Mouse (Mus musculus) MEL (cell line): Measurements from ENCODE around the gene Btaf1. TPM values are rescaled to one million over a fixed set of nuclear protein-coding genes. Genes with fewer than 3 reads are reported as not detected.

ENCODE experiments used
- DNase-seq: peaks from one replicate; pipeline ENCODE4 v3.0.0; 2011; ENCODE audit warnings: low read depth, low spot score
- H3K27ac ChIP-seq: 2 replicates; pipeline ENCODE4 v1.5.1; 2012; ENCODE audit warnings: low read depth, mild to moderate bottlenecking, control low read depth, low read length, moderate library complexity; ENCODE audit not compliant: control insufficient read depth
- H3K27me3 ChIP-seq, 2 experiments: fragments of 150-350 bp in 1 of 2; sonication (generic) in 1 of 2; 2 replicates each; pipeline ENCODE4 v1.6.1; 2012; ENCODE audit warnings: low read length in 2 of 2, mild to moderate bottlenecking in 2 of 2, improper control_type of control experiment in 1 of 2, moderate library complexity in 1 of 2; ENCODE audit not compliant: insufficient read depth in 2 of 2, control insufficient read depth in 1 of 2
- H3K36me3 ChIP-seq, 2 experiments: 2 replicates each; pipeline ENCODE4 v1.6.1; 2012 to 2014; ENCODE audit warnings: low read length in 2 of 2, improper control_type of control experiment in 1 of 2, inconsistent platforms in 1 of 2, mild to moderate bottlenecking in 1 of 2; ENCODE audit not compliant: insufficient read depth in 2 of 2, control insufficient read depth in 1 of 2
- H3K4me1 ChIP-seq, 2 experiments: fragments of 150-350 bp in 1 of 2; sonication (generic) in 1 of 2; 2 replicates each; pipeline ENCODE4 v1.6.1; 2012; ENCODE audit warnings: low read length in 2 of 2, improper control_type of control experiment in 1 of 2, mild to moderate bottlenecking in 1 of 2; ENCODE audit not compliant: insufficient read depth in 2 of 2, control insufficient read depth in 1 of 2
- H3K4me3 ChIP-seq, 2 experiments: fragments of 150-350 bp in 1 of 2; sonication (generic) in 1 of 2; 2 replicates each; pipeline ENCODE4 v1.5.1; 2012; ENCODE audit warnings: low read depth in 2 of 2, low read length in 2 of 2, mild to moderate bottlenecking in 2 of 2, moderate library complexity in 2 of 2, control low read depth in 1 of 2, improper control_type of control experiment in 1 of 2; ENCODE audit not compliant: control insufficient read depth in 1 of 2, insufficient read depth in 1 of 2
- H3K79me2 ChIP-seq: 2 replicates; pipeline ENCODE4 v1.6.1; 2012; ENCODE audit warnings: mild to moderate bottlenecking, low read length, moderate library complexity; ENCODE audit not compliant: control insufficient read depth, poor library complexity, insufficient read depth
- H3K9ac ChIP-seq: 2 replicates; pipeline ENCODE4 v1.6.1; 2012; ENCODE audit warnings: low read depth, mild to moderate bottlenecking, control low read depth, low read length, moderate library complexity; ENCODE audit not compliant: control insufficient read depth, poor library complexity, severe bottlenecking
- H3K9me3 ChIP-seq: fragments of 150-350 bp; sonication (generic); replicated peaks from 2 replicates; pipeline ENCODE4 v1.6.1; 2012; ENCODE audit warnings: mild to moderate bottlenecking, low read length, improper control_type of control experiment, moderate library complexity; ENCODE audit not compliant: insufficient read depth
- BHLHE40 ChIP-seq: IDR thresholded peaks from 2 replicates; pipeline ENCODE4 v1.6.1; 2012; ENCODE audit warnings: low read depth, mild to moderate bottlenecking, inconsistent platforms, low read length, improper control_type of control experiment, borderline replicate concordance
- CHD1 ChIP-seq: IDR thresholded peaks from 2 replicates; pipeline ENCODE4 v1.6.1; 2012; ENCODE audit warnings: low read depth, mild to moderate bottlenecking, inconsistent platforms, low read length, improper control_type of control experiment
- CTCF ChIP-seq, 3 experiments: IDR thresholded peaks in 2 of 3; conservative IDR thresholded peaks in 1 of 3; 2 replicates each; pipeline ENCODE4 v1.5.1; 2011 to 2012; ENCODE audit warnings: low read length in 3 of 3, low read depth in 2 of 3, mild to moderate bottlenecking in 2 of 3, improper control_type of control experiment in 1 of 3, inconsistent platforms in 1 of 3, mixed read lengths in 1 of 3, moderate library complexity in 1 of 3; ENCODE audit not compliant: control insufficient read depth in 1 of 3, insufficient read depth in 1 of 3, poor library complexity in 1 of 3, severe bottlenecking in 1 of 3
- ETS1 ChIP-seq: IDR thresholded peaks from 2 replicates; pipeline ENCODE4 v1.6.1; 2012; ENCODE audit warnings: low read depth, mild to moderate bottlenecking, inconsistent platforms, low read length, improper control_type of control experiment, moderate library complexity
- HCFC1 ChIP-seq: IDR thresholded peaks from 2 replicates; pipeline ENCODE4 v1.6.1; 2012; ENCODE audit warnings: low read depth, mild to moderate bottlenecking, inconsistent platforms, low read length, improper control_type of control experiment, moderate library complexity
- MAFK ChIP-seq: IDR thresholded peaks from 2 replicates; pipeline ENCODE4 v1.6.1; 2011; ENCODE audit warnings: low read depth, mild to moderate bottlenecking, low read length, improper control_type of control experiment, borderline replicate concordance
- MEF2A ChIP-seq: IDR thresholded peaks from 2 replicates; pipeline ENCODE4 v1.6.1; 2014; ENCODE audit warnings: low read depth, mild to moderate bottlenecking, inconsistent platforms, low read length, improper control_type of control experiment; ENCODE audit not compliant: poor library complexity, insufficient replicate concordance, severe bottlenecking; ENCODE audit errors: extremely low read depth
- NELFE ChIP-seq: IDR thresholded peaks from 2 replicates; pipeline ENCODE4 v1.6.1; 2011; ENCODE audit warnings: low read depth, low read length, improper control_type of control experiment
- RAD21 ChIP-seq: IDR thresholded peaks from 2 replicates; pipeline ENCODE4 v1.6.1; 2011; ENCODE audit warnings: mild to moderate bottlenecking, low read depth, low read length, improper control_type of control experiment
- RCOR1 ChIP-seq: IDR thresholded peaks from 2 replicates; pipeline ENCODE4 v1.6.1; 2012; ENCODE audit warnings: low read depth, mild to moderate bottlenecking, inconsistent platforms, low read length, improper control_type of control experiment
- TBP ChIP-seq: IDR thresholded peaks from 2 replicates; pipeline ENCODE4 v1.8.0; 2011; ENCODE audit warnings: low read depth, low read length, improper control_type of control experiment
- USF1 ChIP-seq: IDR thresholded peaks from 2 replicates; pipeline ENCODE4 v1.6.1; 2014; ENCODE audit warnings: low read depth, mild to moderate bottlenecking, inconsistent platforms, low read length, improper control_type of control experiment, moderate library complexity
- USF2 ChIP-seq, 2 experiments: IDR thresholded peaks; 2 replicates each; pipeline ENCODE4 v1.6.1; 2011 to 2012; ENCODE audit warnings: improper control_type of control experiment in 2 of 2, low read length in 2 of 2, borderline replicate concordance in 1 of 2, inconsistent platforms in 1 of 2, low read depth in 1 of 2, mild to moderate bottlenecking in 1 of 2; ENCODE audit not compliant: insufficient read depth in 1 of 2
- ZKSCAN1 ChIP-seq: IDR thresholded peaks from 2 replicates; pipeline ENCODE4 v1.6.1; 2012; ENCODE audit warnings: low read depth, mild to moderate bottlenecking, inconsistent platforms, low read length, improper control_type of control experiment, moderate library complexity
- ZMIZ1 ChIP-seq: IDR thresholded peaks from 2 replicates; pipeline ENCODE4 v1.6.1; 2012; ENCODE audit warnings: low read depth, mild to moderate bottlenecking, inconsistent platforms, low read length, improper control_type of control experiment, moderate library complexity
- ZNF384 ChIP-seq: IDR thresholded peaks from 2 replicates; pipeline ENCODE4 v1.6.1; 2012; ENCODE audit warnings: low read depth, mild to moderate bottlenecking, inconsistent platforms, low read length, improper control_type of control experiment
- polyA plus RNA-seq, 2 experiments: library from polyadenylated mRNA; stranded (reverse) in 1 of 2; unstranded in 1 of 2; fragments of >175 nt in 1 of 2; fragments of >200 nt in 1 of 2; gene quantifications; 2 replicates each; pipeline versions ENCODE4 v1.2.1 to v1.2.4; 2012; ENCODE audit warnings: low replicate concordance in 2 of 2, low read depth in 1 of 2; ENCODE audit not compliant: insufficient read length in 2 of 2, insufficient read depth in 1 of 2, missing spikeins in 1 of 2
- total RNA-seq: library from RNA; depleted of rRNA; stranded (reverse); fragments of 300-350 nt; gene quantifications from 2 replicates; pipeline ENCODE4 v1.2.3, GENCODE M21; 2012

Gene Btaf1
- total and polyA plus RNA-seq, 3 experiments, result 40.1 to 69.5 (median 46.1) TPM

- Histone ChIP-seq H3K27me3 (no peaks in the 10 kb centered on the region; a peak in 1 of 4 replicates), H3K4me1 (no peaks in the 10 kb centered on the region; a peak in 1 of 4 replicates), H3K27ac (no peak overlapping the region), H3K36me3 (no peaks in the 10 kb centered on the region), H3K9ac (no peak overlapping the region), H3K79me2 (no peaks in the 10 kb centered on the region), H3K9me3 (no peaks in the 10 kb centered on the region), H3K4me3 (no peak overlapping the region)
- TF ChIP-seq MAFK, result 0 out of 2 replicates have a peak, but pooled peaks have one; percentile 19
- no peak for TF ChIP-seq USF2 (IDR thresholded peaks at IDR 0.05; ENCODE audit: borderline replicate concordance in 1 of 2, insufficient read depth in 1 of 2, low read depth in 1 of 2, low read length in 2 of 2)
- TF ChIP-seq TBP, result no peak
- no peak for DNase-seq
Measured at GRCm38 (mm10) chr19:36909150-36909549, 16.7 kb upstream of the Btaf1 start.

- Histone ChIP-seq H3K79me2 (no peaks in the 10 kb centered on the region), H3K4me3 (no peak overlapping the region), H3K4me1 (no peaks in the 10 kb centered on the region; a peak in 1 of 4 replicates), H3K9ac (no peak overlapping the region), H3K9me3 (no peaks in the 10 kb centered on the region), H3K27ac (no peak overlapping the region), H3K27me3 (no peaks in the 10 kb centered on the region; a peak in 1 of 4 replicates), H3K36me3 (no peaks in the 10 kb centered on the region)
- DNase-seq, result peak; percentile 78
- TF ChIP-seq USF1, result no peak
- no peak for TF ChIP-seq ZMIZ1
- no peak for TF ChIP-seq ZNF384
- peak; percentile 62 to 83 (median 77) for TF ChIP-seq CTCF (IDR thresholded peaks at IDR 0.05 in 2 of 3, conservative IDR thresholded peaks at IDR 0.05 in 1 of 3; ENCODE audit: control insufficient read depth in 1 of 3, insufficient read depth in 1 of 3, low read depth in 2 of 3, low read length in 3 of 3, poor library complexity in 1 of 3, severe bottlenecking in 1 of 3)
- TF ChIP-seq HCFC1, result no peak
- TF ChIP-seq MEF2A, result no peak
- no peak for TF ChIP-seq TBP
- no peak for TF ChIP-seq MAFK
- TF ChIP-seq ZKSCAN1, result no peak
- TF ChIP-seq NELFE, result no peak
- TF ChIP-seq RCOR1, result 0 out of 2 replicates have a peak, but pooled peaks have one; percentile 24
- TF ChIP-seq RAD21, result peak; percentile 11
- TF ChIP-seq BHLHE40, result no peak
- no peak for TF ChIP-seq CHD1
- no peak for TF ChIP-seq ETS1
Measured at GRCm38 (mm10) chr19:36909676-36910292, 16.1 kb upstream of the Btaf1 start.
